Mouse (Mus musculus) bone marrow macrophage, adult 2 months (primary cell): ENCODE measurements around the gene Gpr171.

Experiments
- CTCF ChIP-seq: IDR thresholded peaks from 2 replicates; pipeline ENCODE4 v1.5.1; 2012; ENCODE audit warnings: low read depth, mild to moderate bottlenecking, low read length, moderate library complexity
- POLR2A ChIP-seq: IDR thresholded peaks from 2 replicates; pipeline ENCODE4 v1.6.1; 2012; ENCODE audit warnings: mild to moderate bottlenecking, low read depth, low read length, borderline replicate concordance

DNA sequence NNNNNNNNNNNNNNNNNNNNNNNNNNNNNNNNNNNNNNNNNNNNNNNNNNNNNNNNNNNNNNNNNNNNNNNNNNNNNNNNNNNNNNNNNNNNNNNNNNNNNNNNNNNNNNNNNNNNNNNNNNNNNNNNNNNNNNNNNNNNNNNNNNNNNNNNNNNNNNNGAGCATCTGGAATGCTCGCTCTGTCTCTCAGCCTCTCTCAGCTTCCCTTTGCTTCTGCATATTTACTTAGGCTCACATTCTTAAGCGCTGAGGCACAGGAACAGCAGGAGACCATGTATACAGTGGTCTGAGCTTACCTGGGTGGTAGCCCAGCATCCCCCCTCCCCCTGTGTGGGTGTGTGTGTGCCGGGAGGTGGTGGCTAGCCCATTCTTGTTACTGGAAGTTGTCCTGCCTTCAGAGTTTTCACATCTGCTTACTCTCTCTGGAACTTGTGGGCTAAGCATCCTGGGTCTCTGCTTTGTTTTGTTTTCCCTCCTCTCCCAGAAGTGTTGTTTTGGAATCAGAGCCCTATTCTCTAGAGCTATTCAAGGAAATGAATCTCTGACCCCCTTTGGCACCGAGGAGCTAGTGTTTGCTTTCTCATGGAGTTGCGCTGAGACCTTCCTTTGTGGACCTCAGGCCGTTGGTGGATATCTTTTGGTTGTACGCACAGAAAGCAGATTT, 19.6 kb upstream of the Gpr171 start:
- no peak for TF ChIP-seq CTCF
- TF ChIP-seq POLR2A = no peak
